Comparison of ENCODE assay signal across 8 mouse cellular contexts in the genomic region with DNA sequence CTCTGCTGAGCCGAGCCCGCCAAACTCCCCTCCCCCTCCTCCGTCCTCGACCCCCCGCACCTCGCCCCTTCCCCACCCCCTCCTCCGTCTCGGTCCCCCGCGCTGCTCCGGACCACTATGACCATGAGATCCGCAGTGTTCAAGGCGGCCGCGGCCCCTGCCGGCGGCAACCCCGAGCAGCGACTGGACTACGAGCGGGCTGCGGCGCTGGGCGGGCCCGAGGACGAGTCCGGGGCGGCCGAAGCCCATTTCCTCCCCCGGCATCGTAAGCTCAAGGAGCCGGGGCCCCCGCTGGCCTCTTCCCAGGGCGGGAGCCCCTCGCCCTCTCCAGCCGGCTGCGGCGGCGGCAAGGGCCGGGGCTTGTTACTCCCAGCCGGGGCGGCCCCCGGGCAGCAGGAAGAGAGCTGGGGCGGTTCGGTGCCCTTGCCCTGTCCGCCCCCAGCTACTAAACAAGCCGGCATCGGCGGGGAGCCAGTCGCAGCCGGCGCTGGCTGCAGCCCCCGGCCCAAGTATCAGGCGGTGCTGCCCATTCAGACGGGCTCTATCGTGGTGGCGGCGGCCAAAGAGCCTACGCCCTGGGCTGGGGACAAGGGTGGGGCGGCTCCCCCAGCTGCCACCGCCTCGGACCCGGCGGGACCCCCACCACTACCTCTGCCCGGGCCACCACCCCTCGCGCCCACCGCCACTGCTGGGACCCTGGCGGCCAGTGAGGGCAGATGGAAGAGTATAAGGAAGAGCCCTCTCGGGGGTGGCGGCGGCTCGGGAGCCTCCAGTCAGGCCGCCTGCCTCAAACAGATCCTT. TPM values are rescaled to one million over a fixed set of nuclear protein-coding genes. Genes with fewer than 3 reads are reported as not detected.
DNase-seq lines count a peak whose midpoint lies in the region; ATAC-seq and TF ChIP-seq lines count a peak whose summit lies in the region.

No protein-coding gene starts in this region.

- H3K27ac ChIP-seq in ES-Bruce4 (ENCODE audit: insufficient read depth, low read length) = peak overlapping the region; percentile 22
- H3K27ac ChIP-seq in lung, postnatal 0 days (ENCODE audit: low read length) = peak overlapping the region; percentile 99
- H3K27ac ChIP-seq in small intestine, adult 2 months (ENCODE audit: insufficient read depth, low read depth, low read length) = peak overlapping the region; percentile 94

- peak overlapping the region; percentile 86 for H3K4me2 ChIP-seq in lung, postnatal 0 days (replicated peaks; ENCODE audit: low read depth, low read length)

- no peaks in the 10 kb centered on the region for H3K27me3 ChIP-seq in ES-Bruce4 (ENCODE audit: control insufficient read depth, insufficient read depth, low read length, poor library complexity, severe bottlenecking)
- H3K27me3 ChIP-seq in lung, postnatal 0 days (replicated peaks; ENCODE audit: insufficient read depth, low read length) = no peaks in the 10 kb centered on the region
- no peaks in the 10 kb centered on the region for H3K27me3 ChIP-seq in small intestine, adult 2 months (ENCODE audit: control insufficient read depth, insufficient read depth, low read length)

- peak overlapping the region; percentile 75 for H3K4me3 ChIP-seq in ES-Bruce4 (ENCODE audit: low read depth, low read length)
- peak overlapping the region; percentile 99 for H3K4me3 ChIP-seq in lung, postnatal 0 days (ENCODE audit: low read depth, low read length)
- H3K4me3 ChIP-seq in small intestine, adult 2 months (ENCODE audit: low read depth, low read length) = peak overlapping the region; percentile 73

- no peak for TF ChIP-seq EP300 in ES-Bruce4 (IDR thresholded peaks at IDR 0.05; ENCODE audit: insufficient read depth, low read depth, low read length)
- no peak for TF ChIP-seq EP300 in lung, postnatal 0 days (IDR thresholded peaks at IDR 0.05)

- DNase-seq in 3134 (ENCODE audit: extremely low read depth, insufficient read length, low spot score) = peak; percentile 71
- peak; percentile 65 to 75 for DNase-seq in cerebellum, postnatal 14 days
- DNase-seq in kidney, adult 18-20 months = peak; percentile 76
- peak; percentile 72 for DNase-seq in lung, postnatal 0 days (ENCODE audit: low spot score)

- peak overlapping the region; percentile 100 for H3K9ac ChIP-seq in ES-Bruce4 (ENCODE audit: low read depth, poor library complexity, severe bottlenecking)
- H3K9ac ChIP-seq in lung, postnatal 0 days (replicated peaks; ENCODE audit: low read depth) = peak overlapping the region; percentile 99

- H3K36me3 ChIP-seq in ES-Bruce4 (ENCODE audit: control insufficient read depth, insufficient read depth, low read length, poor library complexity, severe bottlenecking) = peaks cover 21% of the 10 kb centered on the region
- 0 out of 2 replicates have a peak, but pooled peaks cover 6% of the 10 kb centered on the region for H3K36me3 ChIP-seq in lung, postnatal 0 days (ENCODE audit: insufficient read depth, low read length)
- peaks cover 20% of the 10 kb centered on the region for H3K36me3 ChIP-seq in small intestine, adult 2 months (ENCODE audit: control insufficient read depth, insufficient read depth, low read length)

- TF ChIP-seq POLR2A in ES-Bruce4 (IDR thresholded peaks at IDR 0.05; ENCODE audit: insufficient read depth, low read length) = no peak
- TF ChIP-seq POLR2A in small intestine, adult 2 months (IDR thresholded peaks at IDR 0.05; ENCODE audit: low read depth, low read length) = no peak

- no peaks in the 10 kb centered on the region for H3K4me1 ChIP-seq in ES-Bruce4 (ENCODE audit: control insufficient read depth, insufficient read depth, low read length)
- peaks cover 8% of the 10 kb centered on the region; the same call in 1 of the 2 replicates for H3K4me1 ChIP-seq in lung, postnatal 0 days (ENCODE audit: insufficient read depth, low read depth, low read length)
- H3K4me1 ChIP-seq in small intestine, adult 2 months (ENCODE audit: control insufficient read depth, insufficient read depth, insufficient read length, low read length) = peaks cover 8% of the 10 kb centered on the region

- 0% methylated on average over 43 of the region's 74 CpGs for WGBS in lung, postnatal 0 days
- 1% methylated on average over 73 of the region's 74 CpGs for whole genome bisulfite sequencing in small intestine, adult 2 months

- ATAC-seq in granulocyte monocyte progenitor cell, adult 5-6 weeks (replicated peaks; ENCODE audit: poor library complexity, severe bottlenecking) = peak; percentile 17; the same call in 1 of the 2 replicates
- ATAC-seq in lung, postnatal 0 days = peak; percentile 51
- ATAC-seq in activated CD4-positive, CD25-positive, alpha-beta regulatory T cell, adult 4 months = no peak

- no peaks in the 10 kb centered on the region for H3K9me3 ChIP-seq in ES-Bruce4 (replicated peaks; ENCODE audit: control insufficient read depth, insufficient read depth, low read length, poor library complexity, severe bottlenecking)
- no peaks in the 10 kb centered on the region for H3K9me3 ChIP-seq in lung, postnatal 0 days (ENCODE audit: low read length)

- no peak for TF ChIP-seq CTCF in ES-Bruce4 (IDR thresholded peaks at IDR 0.05; ENCODE audit: low read depth, low read length)
- TF ChIP-seq CTCF in lung, postnatal 0 days (IDR thresholded peaks at IDR 0.05) = peak; percentile 34
- no peak for TF ChIP-seq CTCF in small intestine, adult 2 months (IDR thresholded peaks at IDR 0.05; ENCODE audit: extremely low read depth, insufficient read length, insufficient replicate concordance, low read depth, low read length)

RNA-seq across cellular contexts. Expression of gene Msl1, which starts 0.6 kb away (rescaled TPM):
- polyA plus RNA-seq in ES-Bruce4 (2011; ENCODE audit: insufficient read depth, insufficient read length, low read depth, missing spikeins) = 68.7 and 69.1 TPM in 2 replicates
- 72.7 and 75.0 TPM in 2 replicates for total RNA-seq in granulocyte monocyte progenitor cell, adult 5-6 weeks (2014; fragmentation: Nextera tagmentation)
- total RNA-seq in granulocyte monocyte progenitor cell, adult 5-6 weeks (2017) = 59.8 and 70.1 TPM in 2 replicates
- polyA plus RNA-seq in lung, postnatal 0 days (2015; fragmentation: Nextera tagmentation; extraction: Ambion mirVana) = 16.3 and 21.3 TPM in 2 replicates
- 19.8 and 38.5 TPM in 2 replicates for polyA plus RNA-seq in small intestine, adult 2 months (2012; rRNA removed)
- 10 to 100 TPM; 19.9 to 22.0 TPM for polyA plus RNA-seq in activated CD4-positive, CD25-positive, alpha-beta regulatory T cell, adult 4 months (2017; shearing (Covaris generic))

RNA-seq across cellular contexts. Expression of gene Casc3, which starts 8.8 kb away (rescaled TPM):
- 55.0 and 57.7 TPM in 2 replicates for polyA plus RNA-seq in ES-Bruce4 (2011; ENCODE audit: insufficient read depth, insufficient read length, low read depth, missing spikeins)
- 46.1 and 46.7 TPM in 2 replicates for total RNA-seq in granulocyte monocyte progenitor cell, adult 5-6 weeks (2014; fragmentation: Nextera tagmentation)
- 13.6 and 31.8 TPM in 2 replicates for total RNA-seq in granulocyte monocyte progenitor cell, adult 5-6 weeks (2017)
- 22.7 and 22.9 TPM in 2 replicates for polyA plus RNA-seq in lung, postnatal 0 days (2015; fragmentation: Nextera tagmentation; extraction: Ambion mirVana)
- 11.7 and 22.0 TPM in 2 replicates for polyA plus RNA-seq in small intestine, adult 2 months (2012; rRNA removed)
- 10 to 100 TPM; 10.6 to 11.2 TPM for polyA plus RNA-seq in activated CD4-positive, CD25-positive, alpha-beta regulatory T cell, adult 4 months (2017; shearing (Covaris generic))

RNA-seq across cellular contexts. Expression of gene Nr1d1, which starts 20.8 kb away (rescaled TPM):
- 7.4 and 7.5 TPM in 2 replicates for polyA plus RNA-seq in ES-Bruce4 (2011; ENCODE audit: insufficient read depth, insufficient read length, low read depth, missing spikeins)
- total RNA-seq in granulocyte monocyte progenitor cell, adult 5-6 weeks (2014; fragmentation: Nextera tagmentation) = 2.3 and 2.8 TPM in 2 replicates
- 1.2 TPM in 1 of 2 replicates, not detected in the other for total RNA-seq in granulocyte monocyte progenitor cell, adult 5-6 weeks (2017)
- 6.9 and 8.9 TPM in 2 replicates for polyA plus RNA-seq in lung, postnatal 0 days (2015; fragmentation: Nextera tagmentation; extraction: Ambion mirVana)
- 59.8 and 206 TPM in 2 replicates for polyA plus RNA-seq in small intestine, adult 2 months (2012; rRNA removed)
- 1 to 10 TPM; 2.9 to 5.4 TPM for polyA plus RNA-seq in activated CD4-positive, CD25-positive, alpha-beta regulatory T cell, adult 4 months (2017; shearing (Covaris generic))

RNA-seq across cellular contexts. Expression of gene Rapgefl1, which starts 40.7 kb away (rescaled TPM):
- polyA plus RNA-seq in ES-Bruce4 (2011; ENCODE audit: insufficient read depth, insufficient read length, low read depth, missing spikeins) = 3.5 and 4.0 TPM in 2 replicates
- 2.0 TPM in 1 of 2 replicates, not detected in the other for total RNA-seq in granulocyte monocyte progenitor cell, adult 5-6 weeks (2014; fragmentation: Nextera tagmentation)
- total RNA-seq in granulocyte monocyte progenitor cell, adult 5-6 weeks (2017) = 0.30 TPM in 1 of 2 replicates, not detected in the other
- polyA plus RNA-seq in lung, postnatal 0 days (2015; fragmentation: Nextera tagmentation; extraction: Ambion mirVana) = 1.1 and 1.5 TPM in 2 replicates
- polyA plus RNA-seq in small intestine, adult 2 months (2012; rRNA removed) = 11.4 and 47.6 TPM in 2 replicates
- polyA plus RNA-seq in activated CD4-positive, CD25-positive, alpha-beta regulatory T cell, adult 4 months (2017; shearing (Covaris generic)) = under 1 TPM in 1 of 2 experiments, not detected in 1; 0.15 TPM

RNA-seq across cellular contexts. Expression of gene Thra, which starts 55.5 kb away (rescaled TPM):
- 20.7 and 24.6 TPM in 2 replicates for polyA plus RNA-seq in ES-Bruce4 (2011; ENCODE audit: insufficient read depth, insufficient read length, low read depth, missing spikeins)
- 39.3 and 39.5 TPM in 2 replicates for total RNA-seq in granulocyte monocyte progenitor cell, adult 5-6 weeks (2014; fragmentation: Nextera tagmentation)
- 23.0 and 24.2 TPM in 2 replicates for total RNA-seq in granulocyte monocyte progenitor cell, adult 5-6 weeks (2017)
- polyA plus RNA-seq in lung, postnatal 0 days (2015; fragmentation: Nextera tagmentation; extraction: Ambion mirVana) = 38.1 and 40.5 TPM in 2 replicates
- polyA plus RNA-seq in small intestine, adult 2 months (2012; rRNA removed) = 46.5 and 128 TPM in 2 replicates
- 1 to 10 TPM; 1.4 to 3.5 TPM for polyA plus RNA-seq in activated CD4-positive, CD25-positive, alpha-beta regulatory T cell, adult 4 months (2017; shearing (Covaris generic))

Comparison
In these comparisons a context has a peak if more than half of its experiments do, and no peak if none do; other contexts are left out.
1. H3K27ac ChIP-seq: peak in every context shown above with its lines; median percentile 99 in lung, postnatal 0 days; 94 in small intestine, adult 2 months; 22 in ES-Bruce4.